Mouse (Mus musculus): ENCODE measurements around the gene Lsamp. TPM values are rescaled to one million over a fixed set of nuclear protein-coding genes. Genes with fewer than 3 reads are reported as not detected.

The Lsamp gene
- polyA plus RNA-seq, 1 experiment from 2014 or later = 2.1 TPM

- Histone ChIP-seq H3K27me3 (ENCODE audit: low read depth, poor library complexity, severe bottlenecking) (peaks cover 19% of the 10 kb centered on the region; the same call in 1 of the 2 replicates), H3K9me3 (replicated peaks) (no peaks in the 10 kb centered on the region), H3K4me1 (peaks cover 13% of the 10 kb centered on the region), H3K4me3 (peak overlapping the region; percentile 62), H3K36me3 (no peaks in the 10 kb centered on the region), H3K27ac (peak overlapping the region; percentile 79)
- under 1% methylated on average over 38 of the region's 38 CpGs for WGBS
- DNase-seq (ENCODE audit: low spot score) = peak; percentile 60
Measured at GRCm38 (mm10) chr16:41532661-41533551, 1548.7 kb downstream of the Lsamp start.

- Histone ChIP-seq H3K9me3 (replicated peaks) (no peaks in the 10 kb centered on the region), H3K36me3 (no peaks in the 10 kb centered on the region), H3K27me3 (ENCODE audit: low read depth, poor library complexity, severe bottlenecking) (peaks cover 19% of the 10 kb centered on the region; the same call in 1 of the 2 replicates), H3K4me3 (peak overlapping the region; percentile 62), H3K4me1 (peaks cover 13% of the 10 kb centered on the region), H3K27ac (no peak overlapping the region)
- 32% methylated on average over 6 of the region's 6 CpGs for WGBS
- DNase-seq (ENCODE audit: low spot score) = no peak
Measured at GRCm38 (mm10) chr16:41533686-41534085, 1549.5 kb downstream of the Lsamp start.

- WGBS = 67% methylated on average over 1 of the region's 1 CpGs
- peaks cover 19% of the 10 kb centered on the region; the same call in 1 of the 2 replicates for H3K27me3 ChIP-seq (ENCODE audit: low read depth, poor library complexity, severe bottlenecking)
- H3K9me3 ChIP-seq (replicated peaks) = no peaks in the 10 kb centered on the region
- H3K27ac ChIP-seq = no peak overlapping the region
- peaks cover 13% of the 10 kb centered on the region for H3K4me1 ChIP-seq
- H3K36me3 ChIP-seq = no peaks in the 10 kb centered on the region
- H3K4me3 ChIP-seq = no peak overlapping the region
- no peak for DNase-seq (ENCODE audit: low spot score)
Measured at GRCm38 (mm10) chr16:41535806-41536205, 1551.6 kb downstream of the Lsamp start.

- no peaks in the 10 kb centered on the region for H3K36me3 ChIP-seq
- no peaks in the 10 kb centered on the region for H3K27me3 ChIP-seq (ENCODE audit: low read depth, poor library complexity, severe bottlenecking)
- no peak for DNase-seq (ENCODE audit: low spot score)
- 46% methylated on average over 2 of the region's 2 CpGs for WGBS
- no peak overlapping the region for H3K4me3 ChIP-seq
- H3K4me1 ChIP-seq = no peaks in the 10 kb centered on the region
- no peak overlapping the region for H3K27ac ChIP-seq
- no peaks in the 10 kb centered on the region for H3K9me3 ChIP-seq (replicated peaks)
Measured at GRCm38 (mm10) chr16:41542641-41543040, 1558.5 kb downstream of the Lsamp start.

GRCm38 (mm10) chr16:41551164-41551563 lies 1567.0 kb downstream of the Lsamp start:
- Histone ChIP-seq H3K9me3 (replicated peaks) (no peaks in the 10 kb centered on the region), H3K4me1 (peaks cover 10% of the 10 kb centered on the region), H3K27ac (no peak overlapping the region), H3K36me3 (no peaks in the 10 kb centered on the region), H3K4me3 (no peak overlapping the region), H3K27me3 (ENCODE audit: low read depth, poor library complexity, severe bottlenecking) (no peaks in the 10 kb centered on the region)
- no peak for DNase-seq (ENCODE audit: low spot score)
- 85% methylated on average over 3 of the region's 3 CpGs for WGBS

GRCm38 (mm10) chr16:41551851-41552262 lies 1567.7 kb downstream of the Lsamp start:
- DNase-seq (ENCODE audit: low spot score) = no peak
- peak overlapping the region; percentile 61; the same call in 1 of the 2 replicates for H3K27ac ChIP-seq

GRCm38 (mm10) chr16:41557104-41557503 lies 1572.9 kb downstream of the Lsamp start:
- Histone ChIP-seq H3K27me3 (ENCODE audit: low read depth, poor library complexity, severe bottlenecking) (no peaks in the 10 kb centered on the region), H3K36me3 (no peaks in the 10 kb centered on the region), H3K9me3 (replicated peaks) (no peaks in the 10 kb centered on the region), H3K4me3 (no peak overlapping the region), H3K27ac (no peak overlapping the region), H3K4me1 (peaks cover 3% of the 10 kb centered on the region)
- DNase-seq (ENCODE audit: low spot score) = no peak

More at GRCm38 (mm10) chr16:41551851-41552262, 1567.7 kb downstream of the Lsamp start:
- H3K9me3 ChIP-seq (replicated peaks) = no peaks in the 10 kb centered on the region
- H3K36me3 ChIP-seq = no peaks in the 10 kb centered on the region
- 17% methylated on average over 3 of the region's 3 CpGs for WGBS
- peaks cover 10% of the 10 kb centered on the region for H3K4me1 ChIP-seq
- no peak overlapping the region for H3K4me3 ChIP-seq
- H3K27me3 ChIP-seq (ENCODE audit: low read depth, poor library complexity, severe bottlenecking) = no peaks in the 10 kb centered on the region

GRCm38 (mm10) chr16:41565233-41565632 lies 1581.1 kb downstream of the Lsamp start:
- no peaks in the 10 kb centered on the region for H3K4me1 ChIP-seq
- no peaks in the 10 kb centered on the region for H3K9me3 ChIP-seq (replicated peaks)
- H3K27ac ChIP-seq = no peak overlapping the region
- no peaks in the 10 kb centered on the region for H3K27me3 ChIP-seq (ENCODE audit: low read depth, poor library complexity, severe bottlenecking)
- 76% methylated on average over 2 of the region's 2 CpGs for WGBS
- H3K4me3 ChIP-seq = no peak overlapping the region
- DNase-seq (ENCODE audit: low spot score) = no peak
- no peaks in the 10 kb centered on the region for H3K36me3 ChIP-seq

GRCm38 (mm10) chr16:41588675-41589301 lies 1604.6 kb downstream of the Lsamp start:
- H3K9me3 ChIP-seq (replicated peaks) = no peaks in the 10 kb centered on the region
- 91% methylated on average over 5 of the region's 5 CpGs for WGBS
- no peaks in the 10 kb centered on the region for H3K4me1 ChIP-seq
- H3K27me3 ChIP-seq (ENCODE audit: low read depth, poor library complexity, severe bottlenecking) = no peaks in the 10 kb centered on the region
- H3K36me3 ChIP-seq = no peaks in the 10 kb centered on the region
- H3K4me3 ChIP-seq = no peak overlapping the region
- DNase-seq (ENCODE audit: low spot score) = no peak
- H3K27ac ChIP-seq = no peak overlapping the region

GRCm38 (mm10) chr16:41612229-41612628 lies 1628.1 kb downstream of the Lsamp start:
- Histone ChIP-seq H3K36me3 (no peaks in the 10 kb centered on the region), H3K9me3 (replicated peaks) (no peaks in the 10 kb centered on the region), H3K4me3 (no peak overlapping the region), H3K4me1 (no peaks in the 10 kb centered on the region), H3K27ac (no peak overlapping the region), H3K27me3 (ENCODE audit: low read depth, poor library complexity, severe bottlenecking) (no peaks in the 10 kb centered on the region)
- no peak for DNase-seq (ENCODE audit: low spot score)
- WGBS = 79% methylated on average over 1 of the region's 1 CpGs

GRCm38 (mm10) chr16:41623871-41624270 lies 1639.7 kb downstream of the Lsamp start:
- H3K36me3 ChIP-seq = no peaks in the 10 kb centered on the region
- WGBS = 90% methylated on average over 1 of the region's 1 CpGs
- H3K9me3 ChIP-seq (replicated peaks) = no peaks in the 10 kb centered on the region
- H3K4me1 ChIP-seq = no peaks in the 10 kb centered on the region
- no peak for DNase-seq (ENCODE audit: low spot score)
- no peak overlapping the region for H3K4me3 ChIP-seq
- no peaks in the 10 kb centered on the region for H3K27me3 ChIP-seq (ENCODE audit: low read depth, poor library complexity, severe bottlenecking)
- no peak overlapping the region for H3K27ac ChIP-seq

GRCm38 (mm10) chr16:41633898-41634297 lies 1649.7 kb downstream of the Lsamp start:
- H3K9me3 ChIP-seq (replicated peaks) = no peaks in the 10 kb centered on the region
- H3K36me3 ChIP-seq = no peaks in the 10 kb centered on the region
- no peak overlapping the region for H3K4me3 ChIP-seq
- H3K27ac ChIP-seq = no peak overlapping the region
- H3K27me3 ChIP-seq (ENCODE audit: low read depth, poor library complexity, severe bottlenecking) = no peaks in the 10 kb centered on the region
- H3K4me1 ChIP-seq = no peaks in the 10 kb centered on the region
- DNase-seq (ENCODE audit: low spot score) = no peak
- WGBS = 55% methylated on average over 2 of the region's 2 CpGs

- H3K36me3 ChIP-seq = no peaks in the 10 kb centered on the region
- peaks cover 11% of the 10 kb centered on the region for H3K4me1 ChIP-seq
- no peaks in the 10 kb centered on the region for H3K9me3 ChIP-seq (replicated peaks)
- WGBS = 41% methylated on average over 2 of the region's 2 CpGs
- no peak for DNase-seq (ENCODE audit: low spot score)
- H3K27ac ChIP-seq = no peak overlapping the region
- no peaks in the 10 kb centered on the region for H3K27me3 ChIP-seq (ENCODE audit: low read depth, poor library complexity, severe bottlenecking)
- H3K4me3 ChIP-seq = no peak overlapping the region
Measured at GRCm38 (mm10) chr16:41640876-41641275, 1656.7 kb downstream of the Lsamp start.
